Mouse (Mus musculus): ENCODE measurements at regions not wholly inside any gene's neighbourhood (a gene's known extent, or its start where the extent isn't known, plus 50 kb on each side); places are given as distances from the start of the nearest gene placed in this dataset.
A peak's percentile ranks its signal among the peaks of the same experiment; 100 is the strongest.

GRCm38 (mm10) chr5:58394277-58394676 is 676.5 kb downstream of the Pcdh7 start:
- no peak for DNase-seq
- intact Hi-C loops (cut with DNase I): no loop called here

- intact Hi-C loops (cut with DNase I): no loop called here
- DNase-seq: peak; percentile 36 to 38
Observed at GRCm38 (mm10) chr5:58428265-58428664, 710.5 kb downstream of the Pcdh7 start.

- intact Hi-C loops (cut with DNase I): no loop called here
- no peak for DNase-seq
Observed at GRCm38 (mm10) chr5:58436432-58436831, 718.7 kb downstream of the Pcdh7 start.
